Mouse (Mus musculus): ENCODE measurements around the gene Vcp.

Gene Vcp

GRCm38 (mm10) chr4:42948527-42948926 lies 51.8 kb downstream of the Vcp start:
- in situ Hi-C loops (cut with MboI, MseI), result no loop called here

GRCm38 (mm10) chr4:42946733-42947290 lies 53.5 kb downstream of the Vcp start:
- in situ Hi-C loops (cut with MboI, MseI), result no loop called here

GRCm38 (mm10) chr4:42945952-42946351 lies 54.4 kb downstream of the Vcp start:
- in situ Hi-C loops (cut with MboI, MseI), result no loop called here

- in situ Hi-C loops (cut with MboI, MseI), result no loop called here
These were observed 54.9 kb downstream of the Vcp start for GRCm38 (mm10) chr4:42945445-42945844.

- in situ Hi-C loops (cut with MboI, MseI), result no loop called here
These were observed 55.3 kb downstream of the Vcp start for GRCm38 (mm10) chr4:42945043-42945442.

- in situ Hi-C loops (cut with MboI, MseI), result no loop called here
These were observed 56.1 kb downstream of the Vcp start for GRCm38 (mm10) chr4:42944185-42944584.

GRCm38 (mm10) chr4:42943341-42943740 lies 57.0 kb downstream of the Vcp start:
- in situ Hi-C loops (cut with MboI, MseI), result no loop called here

- in situ Hi-C loops (cut with MboI, MseI), result no loop called here
These were observed 58.9 kb downstream of the Vcp start for GRCm38 (mm10) chr4:42941396-42941795.

GRCm38 (mm10) chr4:42933630-42934029 lies 66.7 kb downstream of the Vcp start:
- in situ Hi-C loops (cut with MboI, MseI), result no loop called here

- in situ Hi-C loops (cut with MboI, MseI), result no loop called here
These were observed 67.9 kb downstream of the Vcp start for GRCm38 (mm10) chr4:42932229-42932969.
